Mouse (Mus musculus) testis, adult 2 months (tissue): ENCODE data around the gene Nod1.

Experiments
- CTCF ChIP-seq: fragments of 200-500 bp; IDR thresholded peaks from 2 replicates; pipeline ENCODE4 v1.5.1; 2012; ENCODE audit warnings: low read depth, mild to moderate bottlenecking, inconsistent platforms, low read length, moderate library complexity; ENCODE audit not compliant: control insufficient read depth, insufficient read depth, insufficient replicate concordance
- POLR2A ChIP-seq: fragments of 200-500 bp; IDR thresholded peaks from 2 replicates; pipeline ENCODE4 v1.6.1; 2012; ENCODE audit warnings: low read depth, mild to moderate bottlenecking, inconsistent platforms, low read length, moderate library complexity; ENCODE audit not compliant: control insufficient read depth

DNA sequence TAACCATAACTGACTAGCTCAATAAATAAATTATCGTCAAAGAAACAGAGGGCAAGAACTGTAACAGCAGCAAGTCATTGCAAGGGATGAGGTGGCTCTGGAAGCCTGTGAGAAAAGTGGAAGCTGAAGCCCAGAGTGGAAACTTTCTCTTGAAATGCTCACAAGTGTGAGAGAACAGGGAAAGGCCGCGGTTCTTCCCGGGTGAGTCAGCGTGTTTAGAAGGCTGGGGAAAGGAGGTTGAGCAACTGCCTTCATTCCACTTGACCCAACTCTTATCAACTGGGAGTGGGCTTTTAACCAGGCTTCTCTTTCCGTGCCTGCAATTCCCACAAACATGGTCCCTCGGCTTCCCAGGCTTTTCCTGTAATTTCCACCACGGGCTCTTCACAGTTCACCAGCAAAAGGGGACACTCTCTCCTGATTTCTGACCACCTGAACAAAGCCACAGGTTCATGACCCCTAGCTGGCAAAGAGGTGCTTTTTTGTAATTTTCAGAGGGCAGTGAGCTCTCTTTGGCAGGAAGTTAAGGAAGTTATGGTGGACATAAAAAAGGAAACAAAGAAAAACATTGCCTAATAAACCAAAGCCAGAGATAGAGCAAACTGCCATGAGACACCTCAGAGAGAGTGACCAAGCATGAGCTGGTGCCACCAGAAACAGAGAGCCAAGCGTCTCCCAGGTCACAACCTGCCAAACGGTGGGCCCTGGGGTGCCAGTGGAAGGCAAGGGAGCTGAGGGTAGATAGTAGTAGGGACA is 17.6 kb downstream of the Nod1 start:
- TF ChIP-seq CTCF (no peak), POLR2A (no peak)
